Mouse (Mus musculus): ENCODE measurements around the gene Ddx23. TPM values are rescaled to one million over a fixed set of nuclear protein-coding genes. Genes with fewer than 3 reads are reported as not detected.
A peak's percentile ranks its signal among the peaks of the same experiment; 100 is the strongest.

The Ddx23 gene
- polyA plus RNA-seq, 1 experiment from 2014 or later = 24.8 TPM

- Histone ChIP-seq H3K36me3 (ENCODE audit: control insufficient read depth, insufficient read depth, low read length) (no peaks in the 10 kb centered on the region), H3K4me2 (ENCODE audit: low read depth, severe bottlenecking) (no peak overlapping the region), H3K27ac (replicated peaks; ENCODE audit: low read depth, low read length) (no peak overlapping the region), H3K9me3 (ENCODE audit: control insufficient read depth, low read length) (no peaks in the 10 kb centered on the region), H3K9ac (ENCODE audit: low read length) (no peak overlapping the region), H3K4me3 (ENCODE audit: low read depth, low read length) (no peak overlapping the region), H3K27me3 (ENCODE audit: control insufficient read depth, insufficient read depth, low read length) (no peaks in the 10 kb centered on the region), H3K4me1 (ENCODE audit: control insufficient read depth, insufficient read depth, low read length) (peaks cover 27% of the 10 kb centered on the region)
- DNase-seq (ENCODE audit: low spot score) (no peak), ATAC-seq (ENCODE audit: insufficient number of reproducible peaks, low FRiP score, low TSS enrichment, low read depth) (no peak)
- WGBS = 96% methylated on average over 3 of the region's 3 CpGs
Measured at GRCm38 (mm10) chr15:98612229-98612628, 50.5 kb downstream of the Ddx23 start.

- ATAC-seq (ENCODE audit: insufficient number of reproducible peaks, low FRiP score, low TSS enrichment, low read depth) = no peak
- Histone ChIP-seq H3K27me3 (ENCODE audit: control insufficient read depth, insufficient read depth, low read length) (no peaks in the 10 kb centered on the region), H3K4me3 (ENCODE audit: low read depth, low read length) (peak overlapping the region; percentile 88), H3K4me1 (ENCODE audit: control insufficient read depth, insufficient read depth, low read length) (peaks cover 23% of the 10 kb centered on the region), H3K36me3 (ENCODE audit: control insufficient read depth, insufficient read depth, low read length) (peaks cover 4% of the 10 kb centered on the region; the same call in 1 of the 2 replicates), H3K4me2 (ENCODE audit: low read depth, severe bottlenecking) (peak overlapping the region; percentile 96), H3K9me3 (ENCODE audit: control insufficient read depth, low read length) (no peaks in the 10 kb centered on the region), H3K9ac (ENCODE audit: low read length) (peak overlapping the region; percentile 90), H3K27ac (replicated peaks; ENCODE audit: low read depth, low read length) (peak overlapping the region; percentile 88; the same call in 1 of the 2 replicates)
- DNase-seq (ENCODE audit: low spot score) = peak; percentile 48
- 3% methylated on average over 12 of the region's 12 CpGs for WGBS
Measured at GRCm38 (mm10) chr15:98610131-98610633, 52.5 kb downstream of the Ddx23 start.

GRCm38 (mm10) chr15:98609331-98610130 lies 53.2 kb downstream of the Ddx23 start, which contains the start of gene Adcy6:
Adcy6 (minus strand) TSS chr15:98610076.
- ATAC-seq (ENCODE audit: insufficient number of reproducible peaks, low FRiP score, low TSS enrichment, low read depth) = peak; percentile 78
- no peaks in the 10 kb centered on the region for H3K27me3 ChIP-seq (ENCODE audit: control insufficient read depth, insufficient read depth, low read length)
- peak; percentile 94 for DNase-seq (ENCODE audit: low spot score)
- H3K4me3 ChIP-seq (ENCODE audit: low read depth, low read length) = peak within 1 kb of the TSS; percentile 88
- peak within 1 kb of the TSS; percentile 88 for H3K27ac ChIP-seq (replicated peaks; ENCODE audit: low read depth, low read length)
- no peaks in the 10 kb centered on the region for H3K9me3 ChIP-seq (ENCODE audit: control insufficient read depth, low read length)
- peaks cover 4% of the 10 kb centered on the region; the same call in 1 of the 2 replicates for H3K36me3 ChIP-seq (ENCODE audit: control insufficient read depth, insufficient read depth, low read length)
- peak within 1 kb of the TSS; percentile 96 for H3K4me2 ChIP-seq (ENCODE audit: low read depth, severe bottlenecking)
- H3K9ac ChIP-seq (ENCODE audit: low read length) = peak within 1 kb of the TSS; percentile 90
- H3K4me1 ChIP-seq (ENCODE audit: control insufficient read depth, insufficient read depth, low read length) = peaks cover 19% of the 10 kb centered on the region
- under 1% methylated on average over 60 of the region's 75 CpGs for WGBS

- 0% methylated on average over 7 of the region's 26 CpGs for WGBS
- H3K27ac ChIP-seq (replicated peaks; ENCODE audit: low read depth, low read length) = peak overlapping the region; percentile 88
- H3K9me3 ChIP-seq (ENCODE audit: control insufficient read depth, low read length) = no peaks in the 10 kb centered on the region
- no peaks in the 10 kb centered on the region for H3K27me3 ChIP-seq (ENCODE audit: control insufficient read depth, insufficient read depth, low read length)
- peaks cover 10% of the 10 kb centered on the region for H3K36me3 ChIP-seq (ENCODE audit: control insufficient read depth, insufficient read depth, low read length)
- peak; percentile 58 for DNase-seq (ENCODE audit: low spot score)
- H3K9ac ChIP-seq (ENCODE audit: low read length) = peak overlapping the region; percentile 90
- peak overlapping the region; percentile 88 for H3K4me3 ChIP-seq (ENCODE audit: low read depth, low read length)
- peak; percentile 33 for ATAC-seq (ENCODE audit: insufficient number of reproducible peaks, low FRiP score, low TSS enrichment, low read depth)
- peaks cover 17% of the 10 kb centered on the region for H3K4me1 ChIP-seq (ENCODE audit: control insufficient read depth, insufficient read depth, low read length)
- H3K4me2 ChIP-seq (ENCODE audit: low read depth, severe bottlenecking) = peak overlapping the region; percentile 96
Measured at GRCm38 (mm10) chr15:98608784-98609250, 53.9 kb downstream of the Ddx23 start.

GRCm38 (mm10) chr15:98608058-98608783 lies 54.5 kb downstream of the Ddx23 start:
- peak overlapping the region; percentile 88 for H3K27ac ChIP-seq (replicated peaks; ENCODE audit: low read depth, low read length)
- H3K36me3 ChIP-seq (ENCODE audit: control insufficient read depth, insufficient read depth, low read length) = peaks cover 16% of the 10 kb centered on the region
- DNase-seq (ENCODE audit: low spot score) = no peak
- H3K9me3 ChIP-seq (ENCODE audit: control insufficient read depth, low read length) = no peaks in the 10 kb centered on the region
- peak overlapping the region; percentile 96 for H3K4me2 ChIP-seq (ENCODE audit: low read depth, severe bottlenecking)
- H3K27me3 ChIP-seq (ENCODE audit: control insufficient read depth, insufficient read depth, low read length) = no peaks in the 10 kb centered on the region
- 23% methylated on average over 9 of the region's 10 CpGs for WGBS
- peak overlapping the region; percentile 90 for H3K9ac ChIP-seq (ENCODE audit: low read length)
- H3K4me3 ChIP-seq (ENCODE audit: low read depth, low read length) = peak overlapping the region; percentile 88
- H3K4me1 ChIP-seq (ENCODE audit: control insufficient read depth, insufficient read depth, low read length) = peaks cover 17% of the 10 kb centered on the region
- no peak for ATAC-seq (ENCODE audit: insufficient number of reproducible peaks, low FRiP score, low TSS enrichment, low read depth)

- no peak for ATAC-seq (ENCODE audit: insufficient number of reproducible peaks, low FRiP score, low TSS enrichment, low read depth)
- Histone ChIP-seq H3K27ac (replicated peaks; ENCODE audit: low read depth, low read length) (no peak overlapping the region), H3K9ac (ENCODE audit: low read length) (peak overlapping the region; percentile 90; the same call in 1 of the 2 replicates), H3K4me1 (ENCODE audit: control insufficient read depth, insufficient read depth, low read length) (peaks cover 17% of the 10 kb centered on the region), H3K9me3 (ENCODE audit: control insufficient read depth, low read length) (no peaks in the 10 kb centered on the region), H3K36me3 (ENCODE audit: control insufficient read depth, insufficient read depth, low read length) (peaks cover 17% of the 10 kb centered on the region), H3K27me3 (ENCODE audit: control insufficient read depth, insufficient read depth, low read length) (no peaks in the 10 kb centered on the region), H3K4me2 (ENCODE audit: low read depth, severe bottlenecking) (peak overlapping the region; percentile 96), H3K4me3 (ENCODE audit: low read depth, low read length) (peak overlapping the region; percentile 88)
- DNase-seq (ENCODE audit: low spot score) = no peak
- WGBS = 46% methylated on average over 4 of the region's 4 CpGs
Measured at GRCm38 (mm10) chr15:98607557-98607956, 55.1 kb downstream of the Ddx23 start.

GRCm38 (mm10) chr15:98606739-98607138 lies 56.0 kb downstream of the Ddx23 start:
- DNase-seq (ENCODE audit: low spot score) (no peak), ATAC-seq (ENCODE audit: insufficient number of reproducible peaks, low FRiP score, low TSS enrichment, low read depth) (no peak)
- peaks cover 19% of the 10 kb centered on the region for H3K36me3 ChIP-seq (ENCODE audit: control insufficient read depth, insufficient read depth, low read length)
- H3K4me2 ChIP-seq (ENCODE audit: low read depth, severe bottlenecking) = no peak overlapping the region
- 59% methylated on average over 9 of the region's 9 CpGs for WGBS
- 0 out of 2 replicates have a peak overlapping the region, but pooled peaks have one; percentile 5 for H3K9ac ChIP-seq (ENCODE audit: low read length)
- peaks cover 17% of the 10 kb centered on the region for H3K4me1 ChIP-seq (ENCODE audit: control insufficient read depth, insufficient read depth, low read length)
- no peak overlapping the region for H3K27ac ChIP-seq (replicated peaks; ENCODE audit: low read depth, low read length)
- no peaks in the 10 kb centered on the region for H3K27me3 ChIP-seq (ENCODE audit: control insufficient read depth, insufficient read depth, low read length)
- H3K9me3 ChIP-seq (ENCODE audit: control insufficient read depth, low read length) = no peaks in the 10 kb centered on the region
- no peak overlapping the region for H3K4me3 ChIP-seq (ENCODE audit: low read depth, low read length)

- no peak overlapping the region for H3K4me2 ChIP-seq (ENCODE audit: low read depth, severe bottlenecking)
- no peaks in the 10 kb centered on the region for H3K9me3 ChIP-seq (ENCODE audit: control insufficient read depth, low read length)
- WGBS = 91% methylated on average over 12 of the region's 12 CpGs
- peaks cover 21% of the 10 kb centered on the region for H3K36me3 ChIP-seq (ENCODE audit: control insufficient read depth, insufficient read depth, low read length)
- peaks cover 17% of the 10 kb centered on the region for H3K4me1 ChIP-seq (ENCODE audit: control insufficient read depth, insufficient read depth, low read length)
- no peak overlapping the region for H3K27ac ChIP-seq (replicated peaks; ENCODE audit: low read depth, low read length)
- no peak for ATAC-seq (ENCODE audit: insufficient number of reproducible peaks, low FRiP score, low TSS enrichment, low read depth)
- H3K9ac ChIP-seq (ENCODE audit: low read length) = no peak overlapping the region
- no peaks in the 10 kb centered on the region for H3K27me3 ChIP-seq (ENCODE audit: control insufficient read depth, insufficient read depth, low read length)
- H3K4me3 ChIP-seq (ENCODE audit: low read depth, low read length) = no peak overlapping the region
- DNase-seq (ENCODE audit: low spot score) = no peak
Measured at GRCm38 (mm10) chr15:98606051-98606536, 56.6 kb downstream of the Ddx23 start.
